Mouse (Mus musculus) CH12.LX (cell line): Measurements from ENCODE around the gene Acot13.

Experiments used
- EP300 ChIP-seq: IDR thresholded peaks from 2 replicates; pipeline ENCODE4 v1.6.1; 2011; ENCODE audit warnings: low read length, improper control_type of control experiment
- MAX ChIP-seq: IDR thresholded peaks from 2 replicates; pipeline ENCODE4 v1.6.1; 2011; ENCODE audit warnings: low read length, improper control_type of control experiment
- NRF1 ChIP-seq: IDR thresholded peaks from 2 replicates; pipeline ENCODE4 v1.6.1; 2014; ENCODE audit warnings: low read depth, mild to moderate bottlenecking, inconsistent platforms, low read length, improper control_type of control experiment, moderate library complexity
- TBP ChIP-seq: conservative IDR thresholded peaks from 2 replicates; pipeline ENCODE4 v1.6.1; 2011; ENCODE audit warnings: low read depth, low read length, improper control_type of control experiment

DNA sequence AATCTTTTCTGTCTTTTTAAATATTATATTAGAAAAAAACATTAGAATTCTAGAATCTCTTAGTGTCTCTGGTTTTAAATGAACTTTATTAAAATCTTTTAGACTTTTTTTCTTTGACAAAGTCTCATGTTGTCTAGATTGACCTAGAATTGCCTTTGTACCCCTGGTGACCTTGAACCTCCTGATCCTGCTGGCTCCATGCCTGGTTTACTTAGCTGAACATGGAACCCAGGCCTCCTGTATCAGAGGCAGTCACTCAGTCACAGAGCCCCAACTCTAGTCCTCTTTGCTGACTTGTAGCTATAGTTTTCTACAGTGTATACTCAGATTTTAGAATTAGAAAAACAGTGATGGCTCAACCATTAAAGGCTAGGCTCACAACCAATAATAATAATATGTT, 25.3 kb downstream of the Acot13 start:
- no peak for TF ChIP-seq MAX
- TF ChIP-seq EP300, result no peak
- TF ChIP-seq NRF1, result no peak
- no peak for TF ChIP-seq TBP
